Mouse (Mus musculus) T-helper 1 cell (primary cell): ENCODE results near the gene Gse1.

Source experiments
- in situ Hi-C: fragments of 300-600 bp; cut with MboI, MseI; formaldehyde crosslinking; loops from one replicate; pipeline ENCODE4 v1.15.1; 2025; ENCODE audit warnings: high pct_unique_total_duplicates

Gene Gse1

DNA sequence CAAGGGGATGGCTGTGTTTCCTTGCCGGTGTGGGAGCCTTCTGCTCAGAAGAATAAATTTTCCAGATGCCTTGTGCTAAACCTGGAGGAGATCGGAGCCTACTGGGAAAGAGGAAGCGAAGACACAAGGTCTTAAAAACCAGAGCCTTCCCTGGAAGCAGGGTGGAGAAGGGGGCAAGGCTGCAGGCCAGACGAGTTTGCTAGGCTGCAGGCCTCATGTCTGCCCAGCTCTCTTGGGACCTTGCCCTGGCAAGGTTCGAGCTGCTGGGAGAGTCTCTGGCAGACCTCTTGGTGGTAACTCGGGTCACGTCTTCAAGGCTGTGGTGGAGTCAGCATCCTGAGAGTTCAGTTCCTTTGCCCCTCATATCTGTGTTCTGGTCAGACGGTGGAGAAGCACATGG is 6.6 kb downstream of the Gse1 start:
- in situ Hi-C loops: no loop called here

- in situ Hi-C loops: no loop called here
Observed at GRCm38 (mm10) chr8:120243222-120243621, 15.0 kb downstream of the Gse1 start.

DNA sequence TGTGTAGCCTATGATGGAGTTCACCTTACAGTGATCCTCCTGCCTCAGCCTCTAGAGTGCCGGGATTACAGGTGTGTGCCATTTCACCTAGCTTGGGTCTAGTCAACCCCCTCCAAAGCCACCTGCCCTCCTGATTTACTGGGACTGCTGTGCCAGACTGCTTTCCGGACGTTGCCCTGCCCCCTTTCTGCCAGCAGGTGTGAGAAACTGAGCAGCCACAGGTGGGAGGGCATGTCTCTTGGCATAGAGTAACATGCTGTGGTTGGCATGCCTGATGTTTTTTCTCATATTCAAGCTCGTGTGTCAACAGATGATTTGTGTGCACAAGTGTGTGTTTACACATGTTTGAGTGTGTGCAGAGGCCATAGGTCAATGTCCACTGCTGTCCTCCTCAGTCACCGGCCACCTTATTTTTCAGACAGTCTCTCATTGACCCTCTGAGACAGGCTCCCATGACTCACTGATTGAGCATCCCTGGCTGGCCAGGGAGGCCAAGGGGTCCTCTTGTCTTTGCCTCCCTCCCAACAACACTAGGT is 15.7 kb downstream of the Gse1 start:
- in situ Hi-C loops: no loop called here

- in situ Hi-C loops: no loop called here
Observed at GRCm38 (mm10) chr8:120244553-120244952, 16.3 kb downstream of the Gse1 start.

DNA sequence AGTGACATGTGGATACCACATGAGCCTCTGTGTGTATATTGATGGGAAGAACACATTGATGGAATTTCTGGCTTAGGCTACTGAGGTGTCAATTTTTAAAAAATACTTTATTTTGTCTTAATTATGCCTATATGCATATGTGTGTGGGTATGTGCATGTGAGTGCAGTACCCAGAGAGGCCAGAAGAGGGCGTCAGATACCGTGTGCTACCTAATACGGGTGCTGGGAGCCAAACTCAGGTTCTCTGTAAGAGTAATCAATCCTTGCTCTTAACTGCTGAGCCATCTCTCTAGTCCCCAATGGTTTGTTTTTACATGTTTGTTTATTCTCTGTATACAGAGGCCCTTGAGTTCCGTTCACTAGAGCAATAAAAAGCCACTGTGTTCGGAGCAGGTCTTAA is 19.4 kb downstream of the Gse1 start:
- in situ Hi-C loops: no loop called here

DNA sequence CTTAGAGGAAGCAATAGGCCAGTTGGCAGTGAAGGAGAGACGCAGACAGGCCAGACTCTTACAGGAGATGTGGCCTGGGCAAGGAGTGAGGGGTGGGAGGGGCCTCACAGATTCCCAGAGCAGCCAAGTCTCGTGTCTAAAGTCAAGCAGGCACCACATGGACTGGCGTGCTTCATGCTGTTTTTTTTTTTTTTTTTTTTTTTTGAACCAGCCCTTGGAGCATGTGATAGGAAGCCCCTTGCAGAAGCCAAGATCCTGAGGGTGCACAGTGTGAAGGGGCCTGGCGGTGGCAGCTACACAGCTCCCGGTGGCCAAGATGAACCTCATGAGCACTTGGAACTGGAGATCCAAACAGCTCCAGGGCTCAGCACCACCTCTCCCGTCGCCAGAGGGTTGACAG is 19.8 kb downstream of the Gse1 start:
- in situ Hi-C loops: no loop called here

DNA sequence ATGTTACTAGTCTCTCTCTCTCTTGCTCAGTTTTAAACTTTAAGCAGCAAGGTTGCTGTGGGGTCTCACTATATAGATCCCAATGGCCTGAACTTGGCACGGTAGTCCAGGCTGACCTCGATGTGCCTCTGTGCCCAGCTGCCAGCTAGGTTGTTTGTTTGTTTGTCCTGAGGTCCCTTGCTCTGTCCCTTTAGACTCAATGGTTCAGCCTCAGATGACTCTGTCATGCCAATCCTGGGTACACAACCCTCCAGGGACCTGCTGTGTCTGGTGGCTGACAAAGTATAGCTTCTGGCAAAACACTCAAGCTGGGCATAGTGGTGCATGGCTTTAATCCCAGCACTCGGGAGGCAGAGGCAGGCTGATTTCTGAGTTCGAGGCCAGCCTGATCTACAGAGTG is 20.2 kb downstream of the Gse1 start:
- in situ Hi-C loops: no loop called here

DNA sequence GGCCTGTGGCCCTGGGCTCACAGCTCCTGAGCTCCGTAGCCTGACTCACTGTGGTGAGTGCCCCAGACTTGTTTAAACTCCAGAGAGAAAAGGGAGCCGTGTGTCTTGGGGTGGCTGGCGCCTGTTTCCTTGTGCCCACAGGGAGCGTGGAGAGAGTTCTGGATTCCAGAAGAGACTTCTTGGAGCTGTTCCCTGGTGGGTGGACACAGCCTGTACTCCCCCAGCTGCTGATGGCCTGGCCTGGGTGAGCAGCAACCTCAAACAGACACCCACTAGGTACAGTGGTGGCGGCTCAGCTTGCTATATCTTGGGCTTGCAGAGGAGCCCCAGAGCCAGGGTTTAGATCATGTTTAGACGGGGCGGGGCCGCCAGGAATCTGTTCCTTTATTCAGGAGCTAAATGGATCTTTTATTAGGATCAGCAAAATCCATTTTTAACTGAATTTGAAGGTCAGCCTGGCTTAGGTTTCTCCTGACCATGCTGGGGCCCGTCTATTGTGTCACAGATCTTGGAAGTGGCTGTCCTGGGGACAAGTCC is 21.6 kb downstream of the Gse1 start:
- in situ Hi-C loops: loop anchor here (10.0 kb wide), 1 partner anchor 65 kb away; no protein-coding TSS in a partner anchor

DNA sequence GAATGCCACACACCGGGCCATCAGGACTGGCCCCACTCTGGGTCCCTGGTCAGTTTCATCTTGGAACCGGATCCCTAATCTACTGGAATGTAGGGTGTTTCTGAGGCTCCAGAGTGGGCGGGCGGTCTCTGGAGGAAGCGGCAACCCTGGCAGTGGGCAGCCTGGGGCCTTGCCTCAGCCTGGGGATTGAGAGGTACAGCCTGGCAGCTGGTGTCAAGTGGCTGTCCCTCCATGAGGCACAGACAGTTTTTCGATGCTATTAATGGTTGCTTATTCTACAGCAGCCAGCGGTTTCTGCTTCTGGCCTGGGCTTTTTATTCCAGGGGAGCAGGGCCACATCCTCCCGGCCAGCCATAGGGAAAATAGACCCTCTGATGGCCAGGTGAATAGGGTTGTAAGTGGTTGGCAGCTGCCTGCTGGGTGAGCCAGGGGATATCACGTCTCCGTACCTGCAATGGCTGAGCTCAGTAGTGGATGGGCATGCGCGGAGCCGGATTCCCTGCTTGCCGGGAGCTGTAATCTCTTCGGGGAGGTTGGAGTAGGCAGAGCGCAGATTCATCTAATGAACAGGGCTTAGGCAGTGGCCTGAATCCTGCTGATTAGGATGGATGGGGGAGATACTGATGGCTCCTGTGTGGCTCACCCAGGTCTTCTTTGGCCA is 22.6 kb downstream of the Gse1 start:
- in situ Hi-C loops: loop anchor here (10.0 kb wide), 1 partner anchor 64 kb away; no protein-coding TSS in a partner anchor

GRCm38 (mm10) chr8:120251411-120252035 is 23.3 kb downstream of the Gse1 start:
- in situ Hi-C loops: loop anchor here (10.0 kb wide), 1 partner anchor 63 kb away; no protein-coding TSS in a partner anchor

GRCm38 (mm10) chr8:120253626-120254025 is 25.4 kb downstream of the Gse1 start:
- in situ Hi-C loops: loop anchor here (10.0 kb wide), 1 partner anchor 61 kb away; no protein-coding TSS in a partner anchor

GRCm38 (mm10) chr8:120255406-120255987 is 27.2 kb downstream of the Gse1 start:
- in situ Hi-C loops: loop anchor here (10.0 kb wide), 1 partner anchor 59 kb away; no protein-coding TSS in a partner anchor

DNA sequence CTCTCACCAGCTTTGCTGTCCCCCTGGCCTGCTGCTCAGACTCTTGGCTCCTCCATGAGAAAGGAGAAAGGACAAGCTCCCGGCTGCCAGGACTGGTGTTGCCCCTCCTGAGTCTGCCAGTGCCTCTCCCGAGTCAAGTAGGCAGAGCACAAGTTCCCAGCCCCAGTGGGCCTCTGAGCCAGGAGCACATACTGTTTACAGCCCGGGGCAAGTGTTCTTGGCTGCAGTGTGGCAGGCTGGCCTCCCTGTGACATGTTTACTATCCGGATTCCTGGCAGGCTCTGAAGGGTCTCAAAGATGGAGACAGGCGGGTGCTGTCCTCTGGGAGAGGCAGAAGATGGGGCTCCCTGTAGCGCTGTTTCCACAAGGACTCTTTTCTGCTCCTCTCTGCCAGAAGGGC is 28.7 kb downstream of the Gse1 start:
- in situ Hi-C loops: loop anchor here (10.0 kb wide), 1 partner anchor 58 kb away; no protein-coding TSS in a partner anchor

DNA sequence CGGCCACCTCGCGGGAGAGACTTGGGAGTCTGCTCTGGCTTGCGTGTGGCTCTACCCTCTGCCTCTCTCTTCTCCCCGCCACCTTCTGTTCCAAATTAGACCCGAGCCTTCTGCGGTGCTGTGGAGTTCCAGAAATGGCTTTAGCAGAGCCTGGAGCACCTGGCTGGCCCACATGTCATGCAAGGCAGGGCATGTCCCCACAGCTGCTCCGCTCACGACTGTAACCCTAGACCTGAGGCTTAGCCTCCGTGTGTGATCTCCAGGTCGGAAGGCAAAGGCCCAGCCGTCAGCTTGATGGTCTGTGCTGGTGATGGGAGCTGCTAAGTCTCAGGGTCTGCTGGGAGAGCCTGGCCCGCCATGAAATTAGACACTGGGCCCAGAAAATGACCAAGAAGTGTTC is 30.9 kb downstream of the Gse1 start:
- in situ Hi-C loops: loop anchor here (10.0 kb wide), 1 partner anchor 56 kb away; no protein-coding TSS in a partner anchor

GRCm38 (mm10) chr8:120260677-120261076 is 32.4 kb downstream of the Gse1 start:
- in situ Hi-C loops: no loop called here

GRCm38 (mm10) chr8:120261338-120262120 is 33.3 kb downstream of the Gse1 start:
- in situ Hi-C loops: no loop called here

DNA sequence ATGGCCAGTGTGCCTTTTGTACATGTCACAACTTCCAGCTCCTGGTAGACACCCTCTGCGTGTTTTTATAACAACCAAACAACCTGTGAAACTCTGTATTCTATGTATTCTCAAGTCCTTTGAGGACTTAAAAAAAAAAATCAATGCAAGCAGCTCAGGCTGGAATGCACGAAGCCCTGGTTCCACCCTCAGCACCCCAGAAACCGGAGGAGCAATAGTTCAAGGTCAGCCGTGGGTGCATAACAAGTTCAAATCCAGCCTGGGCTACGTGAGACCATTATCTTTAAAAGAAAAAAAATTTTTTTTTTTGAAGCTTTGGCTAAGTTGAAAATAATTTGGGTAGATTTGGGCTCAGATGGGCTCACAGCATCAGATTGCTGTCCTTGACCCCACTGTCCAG is 35.6 kb downstream of the Gse1 start:
- in situ Hi-C loops: no loop called here

DNA sequence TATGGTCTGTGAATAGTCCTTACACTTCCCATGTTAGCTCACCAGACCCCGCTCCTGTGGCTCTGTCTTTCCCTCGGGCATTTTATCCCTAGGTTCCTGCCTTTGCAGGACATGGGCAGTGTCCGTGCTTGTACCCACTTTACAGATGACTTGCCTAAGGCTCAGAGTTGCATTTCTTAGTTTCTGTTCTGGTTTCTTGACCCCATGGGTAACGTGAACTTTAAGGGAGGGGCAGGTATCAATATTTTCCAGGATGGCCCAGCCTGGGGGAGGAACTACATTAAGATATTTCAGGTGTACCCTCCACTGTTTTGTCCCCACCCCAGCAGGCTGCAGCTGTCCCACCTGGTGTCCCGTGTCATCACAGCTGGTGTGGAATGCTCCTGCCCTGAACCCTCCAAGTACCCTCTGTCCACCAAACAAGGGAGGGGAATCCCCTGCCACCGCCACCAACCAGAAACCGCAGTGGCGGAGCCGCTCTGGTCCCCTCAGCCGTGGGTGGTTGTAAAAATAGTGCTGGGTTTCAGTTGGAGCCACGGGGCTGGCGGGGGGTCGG is 36.2 kb downstream of the Gse1 start:
- in situ Hi-C loops: no loop called here

DNA sequence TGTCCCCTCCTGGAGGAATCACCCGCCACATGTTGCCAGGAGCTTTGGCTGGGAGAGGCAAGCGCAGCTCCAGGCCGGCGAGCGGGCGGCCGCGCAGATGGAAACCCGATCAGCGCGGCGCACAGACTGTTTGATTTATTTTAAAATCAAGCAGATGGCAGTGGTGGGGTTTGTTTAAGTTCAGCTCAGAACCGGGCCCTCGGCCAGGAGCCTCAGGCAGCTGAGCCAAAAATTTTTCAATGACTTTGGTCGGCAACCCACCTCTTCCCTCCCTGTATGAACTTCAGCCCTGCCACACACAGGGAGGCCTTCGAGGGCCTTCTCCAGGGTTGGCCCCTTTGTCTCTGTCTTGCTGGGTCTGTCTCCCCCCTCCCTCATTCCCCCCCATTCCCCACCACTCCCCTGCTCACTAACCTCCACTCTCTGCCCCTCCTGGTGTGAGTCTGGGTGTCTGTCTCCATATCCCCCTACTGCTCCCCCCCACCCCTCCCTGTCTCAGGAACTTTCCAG is 36.7 kb downstream of the Gse1 start:
- in situ Hi-C loops: no loop called here

DNA sequence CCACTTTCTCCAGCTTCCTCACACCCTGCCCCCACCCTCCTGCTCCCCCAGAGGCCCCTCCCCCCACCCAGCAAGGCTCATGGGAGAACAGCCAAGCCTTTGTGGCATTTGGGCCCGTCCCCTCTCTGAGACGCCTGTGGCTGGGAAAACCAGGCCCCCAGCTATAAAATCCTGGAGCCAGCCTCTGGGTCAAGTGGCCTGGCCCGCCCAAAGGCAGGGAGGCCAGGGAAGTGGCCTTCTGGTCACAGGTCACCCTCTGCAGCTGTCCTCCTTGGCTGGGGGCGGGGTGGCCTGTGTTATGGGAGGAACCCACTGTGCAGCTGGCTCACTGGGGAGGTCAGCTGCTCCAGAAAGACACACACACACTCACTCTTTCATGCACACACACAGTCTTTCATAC is 37.2 kb downstream of the Gse1 start:
- in situ Hi-C loops: no loop called here

GRCm38 (mm10) chr8:120268541-120268980 is 40.3 kb downstream of the Gse1 start:
- in situ Hi-C loops: no loop called here
